Mouse (Mus musculus) spleen, adult 2 months (tissue): ENCODE data around the gene Chrna10.

ENCODE experiments used
- CTCF ChIP-seq: fragments of 200-500 bp; IDR thresholded peaks from 2 replicates; pipeline ENCODE4 v1.5.1; 2011; ENCODE audit warnings: mild to moderate bottlenecking, inconsistent platforms; ENCODE audit not compliant: insufficient read depth, insufficient read length, insufficient replicate concordance; ENCODE audit errors: extremely low read depth
- POLR2A ChIP-seq: fragments of 200-500 bp; IDR thresholded peaks from 2 replicates; pipeline ENCODE4 v1.6.1; 2011; ENCODE audit warnings: low read depth, low read length, inconsistent platforms

DNA sequence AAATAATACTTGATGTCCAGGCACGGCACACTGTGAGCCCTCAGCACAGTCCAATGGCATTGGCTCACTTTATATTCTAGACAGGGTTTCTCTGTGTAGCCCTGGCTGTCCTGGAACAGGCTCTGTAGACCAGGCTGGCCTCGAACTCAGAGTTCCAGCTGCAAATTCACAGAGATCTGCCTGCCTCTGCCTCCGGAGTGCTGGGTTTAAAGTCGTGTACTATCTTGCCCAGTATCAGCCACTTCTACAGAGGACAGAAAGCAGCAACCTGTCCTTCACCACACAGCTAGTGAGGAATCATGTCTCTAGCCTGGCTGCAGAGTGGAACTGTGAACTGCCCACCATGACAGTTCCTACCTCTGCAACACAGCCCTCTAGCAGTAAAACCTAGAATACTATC lies 6.9 kb downstream of the Chrna10 start:
- TF ChIP-seq POLR2A (no peak), CTCF (no peak)
